Mouse (Mus musculus): ENCODE results near the gene Lrrc3c. TPM values are rescaled to one million over a fixed set of nuclear protein-coding genes. Genes with fewer than 3 reads are reported as not detected.
"Not testable (repeated sequence)": the region's sequence is repeated elsewhere in the genome, so short reads cannot be mapped to it uniquely, and the experiment has no call there.

Lrrc3c gene
- polyA plus RNA-seq, 1 experiment from 2014 or later = not detected

- ATAC-seq (replicated peaks; ENCODE audit: low FRiP score, low TSS enrichment, low read depth) (no peak), DNase-seq (ENCODE audit: low spot score) (no peak)
- H3K9ac ChIP-seq (ENCODE audit: low read length) = no peak overlapping the region
- no peak overlapping the region for H3K4me2 ChIP-seq (ENCODE audit: low read length)
- no peaks in the 10 kb centered on the region for H3K9me3 ChIP-seq (ENCODE audit: control insufficient read depth, low read length)
- H3K4me3 ChIP-seq (ENCODE audit: low read depth, low read length) = no peak overlapping the region
- H3K27ac ChIP-seq (ENCODE audit: low read depth) = no peak overlapping the region
- H3K4me1 ChIP-seq (replicated peaks; ENCODE audit: control insufficient read depth, insufficient read depth, low read length) = no peaks in the 10 kb centered on the region
- 92% methylated on average over 3 of the region's 3 CpGs for WGBS
- no peaks in the 10 kb centered on the region for H3K27me3 ChIP-seq (replicated peaks; ENCODE audit: control insufficient read depth, insufficient read depth, low read length)
- H3K36me3 ChIP-seq (ENCODE audit: control insufficient read depth, insufficient read depth, low read length) = no peaks in the 10 kb centered on the region
Observed at GRCm38 (mm10) chr11:98628706-98629105, 30.6 kb downstream of the Lrrc3c start.

GRCm38 (mm10) chr11:98630646-98631045 lies 32.6 kb downstream of the Lrrc3c start:
- no peak overlapping the region for H3K4me2 ChIP-seq (ENCODE audit: low read length)
- ATAC-seq (replicated peaks; ENCODE audit: low FRiP score, low TSS enrichment, low read depth) = no peak
- H3K27me3 ChIP-seq (replicated peaks; ENCODE audit: control insufficient read depth, insufficient read depth, low read length) = no peaks in the 10 kb centered on the region
- DNase-seq (ENCODE audit: low spot score) = no peak
- H3K4me1 ChIP-seq (replicated peaks; ENCODE audit: control insufficient read depth, insufficient read depth, low read length) = no peaks in the 10 kb centered on the region
- no peak overlapping the region for H3K27ac ChIP-seq (ENCODE audit: low read depth)
- no peak overlapping the region for H3K4me3 ChIP-seq (ENCODE audit: low read depth, low read length)
- H3K36me3 ChIP-seq (ENCODE audit: control insufficient read depth, insufficient read depth, low read length) = no peaks in the 10 kb centered on the region
- 91% methylated on average over 5 of the region's 5 CpGs for WGBS
- H3K9me3 ChIP-seq (ENCODE audit: control insufficient read depth, low read length) = no peaks in the 10 kb centered on the region
- H3K9ac ChIP-seq (ENCODE audit: low read length) = no peak overlapping the region

- WGBS = 41% methylated on average over 10 of the region's 10 CpGs
- not testable (repeated sequence) for H3K9me3 ChIP-seq (ENCODE audit: control insufficient read depth, low read length); ATAC-seq (replicated peaks; ENCODE audit: low FRiP score, low TSS enrichment, low read depth); H3K4me1 ChIP-seq (replicated peaks; ENCODE audit: control insufficient read depth, insufficient read depth, low read length); H3K9ac ChIP-seq (ENCODE audit: low read length); H3K4me3 ChIP-seq (ENCODE audit: low read depth, low read length); H3K27me3 ChIP-seq (replicated peaks; ENCODE audit: control insufficient read depth, insufficient read depth, low read length); H3K4me2 ChIP-seq (ENCODE audit: low read length); H3K27ac ChIP-seq (ENCODE audit: low read depth); H3K36me3 ChIP-seq (ENCODE audit: control insufficient read depth, insufficient read depth, low read length)
- peak; percentile 57 for DNase-seq (ENCODE audit: low spot score)
Observed at GRCm38 (mm10) chr11:98635312-98635970, 37.4 kb downstream of the Lrrc3c start.

- ATAC-seq (replicated peaks; ENCODE audit: low FRiP score, low TSS enrichment, low read depth) (no peak), DNase-seq (ENCODE audit: low spot score) (no peak)
- no peak overlapping the region for H3K4me2 ChIP-seq (ENCODE audit: low read length)
- 76% methylated on average over 1 of the region's 1 CpGs for WGBS
- H3K9ac ChIP-seq (ENCODE audit: low read length) = no peak overlapping the region
- no peak overlapping the region for H3K27ac ChIP-seq (ENCODE audit: low read depth)
- H3K4me1 ChIP-seq (replicated peaks; ENCODE audit: control insufficient read depth, insufficient read depth, low read length) = no peaks in the 10 kb centered on the region
- H3K36me3 ChIP-seq (ENCODE audit: control insufficient read depth, insufficient read depth, low read length) = no peaks in the 10 kb centered on the region
- H3K9me3 ChIP-seq (ENCODE audit: control insufficient read depth, low read length) = no peaks in the 10 kb centered on the region
- H3K4me3 ChIP-seq (ENCODE audit: low read depth, low read length) = no peak overlapping the region
- H3K27me3 ChIP-seq (replicated peaks; ENCODE audit: control insufficient read depth, insufficient read depth, low read length) = no peaks in the 10 kb centered on the region
Observed at GRCm38 (mm10) chr11:98637501-98637900, 39.4 kb downstream of the Lrrc3c start.

GRCm38 (mm10) chr11:98640091-98640490 lies 42.0 kb downstream of the Lrrc3c start:
- H3K4me3 ChIP-seq (ENCODE audit: low read depth, low read length) = no peak overlapping the region
- H3K9ac ChIP-seq (ENCODE audit: low read length) = no peak overlapping the region
- ATAC-seq (replicated peaks; ENCODE audit: low FRiP score, low TSS enrichment, low read depth) (no peak), DNase-seq (ENCODE audit: low spot score) (no peak)
- no peaks in the 10 kb centered on the region for H3K36me3 ChIP-seq (ENCODE audit: control insufficient read depth, insufficient read depth, low read length)
- no peak overlapping the region for H3K27ac ChIP-seq (ENCODE audit: low read depth)
- H3K9me3 ChIP-seq (ENCODE audit: control insufficient read depth, low read length) = no peaks in the 10 kb centered on the region
- WGBS = 54% methylated on average over 5 of the region's 5 CpGs
- no peaks in the 10 kb centered on the region for H3K4me1 ChIP-seq (replicated peaks; ENCODE audit: control insufficient read depth, insufficient read depth, low read length)
- H3K27me3 ChIP-seq (replicated peaks; ENCODE audit: control insufficient read depth, insufficient read depth, low read length) = no peaks in the 10 kb centered on the region
- no peak overlapping the region for H3K4me2 ChIP-seq (ENCODE audit: low read length)

- Histone ChIP-seq H3K27ac (ENCODE audit: low read depth) (no peak overlapping the region), H3K9me3 (ENCODE audit: control insufficient read depth, low read length) (no peaks in the 10 kb centered on the region), H3K36me3 (ENCODE audit: control insufficient read depth, insufficient read depth, low read length) (no peaks in the 10 kb centered on the region), H3K9ac (ENCODE audit: low read length) (no peak overlapping the region), H3K27me3 (replicated peaks; ENCODE audit: control insufficient read depth, insufficient read depth, low read length) (no peaks in the 10 kb centered on the region), H3K4me3 (ENCODE audit: low read depth, low read length) (no peak overlapping the region), H3K4me2 (ENCODE audit: low read length) (no peak overlapping the region), H3K4me1 (replicated peaks; ENCODE audit: control insufficient read depth, insufficient read depth, low read length) (no peaks in the 10 kb centered on the region)
- ATAC-seq (replicated peaks; ENCODE audit: low FRiP score, low TSS enrichment, low read depth) = no peak
- DNase-seq (ENCODE audit: low spot score) = no peak
- 70% methylated on average over 3 of the region's 3 CpGs for WGBS
Observed at GRCm38 (mm10) chr11:98644757-98645156, 46.7 kb downstream of the Lrrc3c start.

- no peak overlapping the region for H3K4me2 ChIP-seq (ENCODE audit: low read length)
- WGBS = 64% methylated on average over 2 of the region's 2 CpGs
- ATAC-seq (replicated peaks; ENCODE audit: low FRiP score, low TSS enrichment, low read depth) = no peak
- no peak for DNase-seq (ENCODE audit: low spot score)
- no peaks in the 10 kb centered on the region for H3K4me1 ChIP-seq (replicated peaks; ENCODE audit: control insufficient read depth, insufficient read depth, low read length)
- no peak overlapping the region for H3K9ac ChIP-seq (ENCODE audit: low read length)
- H3K4me3 ChIP-seq (ENCODE audit: low read depth, low read length) = no peak overlapping the region
- no peaks in the 10 kb centered on the region for H3K9me3 ChIP-seq (ENCODE audit: control insufficient read depth, low read length)
- no peaks in the 10 kb centered on the region for H3K27me3 ChIP-seq (replicated peaks; ENCODE audit: control insufficient read depth, insufficient read depth, low read length)
- H3K36me3 ChIP-seq (ENCODE audit: control insufficient read depth, insufficient read depth, low read length) = no peaks in the 10 kb centered on the region
- H3K27ac ChIP-seq (ENCODE audit: low read depth) = no peak overlapping the region
Observed at GRCm38 (mm10) chr11:98645946-98646345, 47.9 kb downstream of the Lrrc3c start.

GRCm38 (mm10) chr11:98646459-98646858 lies 48.4 kb downstream of the Lrrc3c start, which contains the start of gene Gsdma2:
TSS of gene Gsdma2 (plus strand) at chr11:98646759.
- Histone ChIP-seq H3K36me3 (ENCODE audit: control insufficient read depth, insufficient read depth, low read length) (no peaks in the 10 kb centered on the region), H3K9me3 (ENCODE audit: control insufficient read depth, low read length) (no peaks in the 10 kb centered on the region), H3K4me1 (replicated peaks; ENCODE audit: control insufficient read depth, insufficient read depth, low read length) (no peaks in the 10 kb centered on the region), H3K9ac (ENCODE audit: low read length) (no peak within 1 kb of the TSS), H3K4me2 (ENCODE audit: low read length) (no peak within 1 kb of the TSS), H3K4me3 (ENCODE audit: low read depth, low read length) (no peak within 1 kb of the TSS), H3K27ac (ENCODE audit: low read depth) (no peak within 1 kb of the TSS), H3K27me3 (replicated peaks; ENCODE audit: control insufficient read depth, insufficient read depth, low read length) (no peaks in the 10 kb centered on the region)
- ATAC-seq (replicated peaks; ENCODE audit: low FRiP score, low TSS enrichment, low read depth) (no peak), DNase-seq (ENCODE audit: low spot score) (no peak)
- whole genome bisulfite sequencing = 34% methylated on average over 2 of the region's 2 CpGs
